Mouse (Mus musculus): ENCODE measurements at regions not wholly inside any gene's neighbourhood (a gene's known extent, or its start where the extent isn't known, plus 50 kb on each side); places are given as distances from the start of the nearest gene placed in this dataset.
A peak's percentile ranks its signal among the peaks of the same experiment; 100 is the strongest.
"Not testable (repeated sequence)": the region's sequence is repeated elsewhere in the genome, so short reads cannot be mapped to it uniquely, and the experiment has no call there.

DNA sequence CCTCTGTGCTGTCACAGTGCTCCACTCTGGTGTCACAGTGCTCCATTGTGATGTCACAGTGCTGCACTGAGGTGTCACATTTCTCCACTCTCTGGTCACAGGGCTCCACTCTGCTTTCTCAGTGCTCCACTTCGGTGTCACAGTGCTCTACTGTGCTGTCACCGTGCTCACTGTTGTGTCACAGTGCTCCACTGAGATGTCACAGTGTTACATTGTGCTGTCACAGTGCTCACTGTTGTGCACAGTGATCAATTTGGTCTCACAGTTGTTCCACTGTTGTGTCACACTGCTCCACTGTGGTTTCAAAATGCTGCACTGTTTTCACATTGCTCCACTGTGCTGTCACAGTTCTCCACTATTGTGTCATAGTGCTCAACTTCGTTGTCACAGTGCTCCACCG lies 87.4 kb upstream of the Scaf8 start:
- Histone ChIP-seq H3K36me3 (ENCODE audit: control insufficient read depth, insufficient read depth, low read length, poor library complexity, severe bottlenecking) (no peaks in the 10 kb centered on the region), H3K4me1 (ENCODE audit: control insufficient read depth in 2 of 2, insufficient read depth in 2 of 2, low read length in 2 of 2, poor library complexity in 1 of 2) (no peaks in the 10 kb centered on the region), H3K27ac (ENCODE audit: insufficient read depth, low read depth, low read length, poor library complexity, severe bottlenecking) (no peak overlapping the region), H3K9me3 (ENCODE audit: control insufficient read depth, insufficient read depth, low read depth, low read length) (no peaks in the 10 kb centered on the region), H3K4me3 (ENCODE audit: insufficient read depth in 1 of 2, low read depth in 1 of 2, low read length in 2 of 2, poor library complexity in 1 of 2, severe bottlenecking in 1 of 2) (no peak overlapping the region), H3K9ac (ENCODE audit: insufficient read depth, low read depth, low read length, poor library complexity, severe bottlenecking) (no peak overlapping the region)
- DNase-seq (ENCODE audit: low read depth, low spot score), result no peak
- TF ChIP-seq HCFC1 (IDR thresholded peaks at IDR 0.05; ENCODE audit: borderline replicate concordance, insufficient read depth, low read length) (no peak), ZNF384 (IDR thresholded peaks at IDR 0.05; ENCODE audit: low read depth, low read length) (no peak), MAFK (IDR thresholded peaks at IDR 0.05; ENCODE audit: insufficient read depth, low read depth, low read length) (no peak), ZC3H11A (IDR thresholded peaks at IDR 0.05; ENCODE audit: borderline replicate concordance, low read depth, low read length) (no peak), CHD2 (IDR thresholded peaks at IDR 0.05; ENCODE audit: low read depth, low read length) (no peak)
- in situ Hi-C loops (cut with MboI; ENCODE audit: low sequenced_read_pairs in 2 of 2, unreplicated experiment in 2 of 2), result no loop called here

DNA sequence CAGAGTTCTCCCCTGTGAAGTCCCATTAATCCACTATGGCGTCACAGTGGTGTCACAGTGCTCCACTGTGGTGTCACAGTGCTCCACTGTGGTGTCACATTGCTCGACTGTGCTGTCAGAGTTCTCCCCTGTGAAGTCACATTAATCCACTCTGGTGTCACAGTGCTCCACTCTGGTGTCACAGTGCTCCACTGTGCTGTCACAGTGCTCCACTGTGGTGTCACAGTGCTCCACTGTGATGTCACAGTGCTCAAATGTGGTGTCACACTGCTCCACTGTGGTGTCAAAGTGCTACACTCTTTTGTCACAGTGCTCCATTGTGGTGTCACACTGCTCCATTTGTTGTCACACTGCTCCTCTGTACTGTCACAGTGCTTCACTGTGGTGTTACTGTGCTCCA lies 85.0 kb upstream of the Scaf8 start:
- in situ Hi-C loops (cut with MboI; ENCODE audit: low sequenced_read_pairs in 2 of 2, unreplicated experiment in 2 of 2); H3K4me1 ChIP-seq (ENCODE audit: control insufficient read depth in 2 of 2, insufficient read depth in 2 of 2, low read length in 2 of 2, poor library complexity in 1 of 2); DNase-seq (ENCODE audit: low read depth, low spot score); H3K4me3 ChIP-seq (ENCODE audit: insufficient read depth in 1 of 2, low read depth in 1 of 2, low read length in 2 of 2, poor library complexity in 1 of 2, severe bottlenecking in 1 of 2); H3K27ac ChIP-seq (ENCODE audit: insufficient read depth, low read depth, low read length, poor library complexity, severe bottlenecking); H3K36me3 ChIP-seq (ENCODE audit: control insufficient read depth, insufficient read depth, low read length, poor library complexity, severe bottlenecking); H3K9me3 ChIP-seq (ENCODE audit: control insufficient read depth, insufficient read depth, low read depth, low read length); H3K9ac ChIP-seq (ENCODE audit: insufficient read depth, low read depth, low read length, poor library complexity, severe bottlenecking): not testable (repeated sequence)

DNA sequence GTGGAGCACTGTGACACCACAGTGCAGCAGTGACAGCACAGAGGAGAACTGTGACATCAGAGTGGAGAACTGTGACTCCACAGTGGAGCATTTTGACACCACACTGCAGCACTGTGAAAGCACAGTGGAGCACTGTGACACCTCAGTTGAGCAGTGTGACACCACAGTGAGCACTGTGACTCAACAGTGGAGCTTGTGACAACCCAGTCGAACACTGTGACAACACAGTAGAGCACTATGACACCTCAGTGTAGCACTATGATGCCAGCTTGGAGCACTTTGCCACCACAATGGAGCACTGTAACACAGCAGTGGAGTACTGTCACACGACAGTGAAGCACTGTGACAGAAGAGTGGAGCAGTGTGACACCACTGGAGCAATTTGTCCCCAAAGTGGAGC lies 79.7 kb upstream of the Scaf8 start:
- in situ Hi-C loops (cut with MboI; ENCODE audit: low sequenced_read_pairs in 2 of 2, unreplicated experiment in 2 of 2), result no loop called here
- no peak for DNase-seq (ENCODE audit: low read depth, low spot score)
- H3K9me3 ChIP-seq (ENCODE audit: control insufficient read depth, insufficient read depth, low read depth, low read length), result no peaks in the 10 kb centered on the region

DNA sequence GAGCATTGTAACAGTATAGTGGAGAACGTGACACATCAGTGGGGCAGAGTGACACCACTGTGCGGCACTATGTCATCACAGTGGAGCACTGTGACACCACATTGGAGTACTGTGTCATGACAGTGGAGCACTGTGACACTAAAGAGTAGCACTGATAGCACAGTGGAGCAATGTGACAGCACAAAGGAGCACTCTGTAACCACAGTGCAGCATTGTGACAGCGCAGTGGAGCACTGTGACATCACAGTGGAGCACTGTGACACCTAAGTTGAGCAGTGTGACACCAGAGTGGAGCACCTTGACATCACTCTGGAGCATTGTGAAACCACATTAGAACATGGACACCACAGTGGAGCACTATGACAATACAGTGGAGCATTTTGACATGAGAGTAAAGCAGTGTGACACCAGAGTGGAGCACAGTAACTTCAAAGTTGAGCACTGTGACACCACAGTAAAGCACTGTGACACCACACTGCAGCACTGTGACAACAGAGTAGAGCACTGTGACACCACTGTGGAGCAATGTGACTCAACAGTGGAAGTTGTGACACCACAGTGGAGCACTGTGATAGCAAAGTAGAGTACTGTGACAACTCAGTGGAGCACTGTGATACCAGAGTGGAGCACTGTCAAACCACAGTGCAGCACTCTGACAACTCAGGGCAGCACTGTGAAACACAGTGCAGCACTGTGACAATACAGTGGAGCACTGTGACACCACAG lies 77.5 kb upstream of the Scaf8 start:
- in situ Hi-C loops (cut with MboI; ENCODE audit: low sequenced_read_pairs in 2 of 2, unreplicated experiment in 2 of 2), result no loop called here
- Histone ChIP-seq H3K9me3 (ENCODE audit: control insufficient read depth, insufficient read depth, low read depth, low read length) (no peaks in the 10 kb centered on the region), H3K27ac (ENCODE audit: insufficient read depth, low read depth, low read length, poor library complexity, severe bottlenecking) (no peak overlapping the region), H3K4me3 (ENCODE audit: insufficient read depth in 1 of 2, low read depth in 1 of 2, low read length in 2 of 2, poor library complexity in 1 of 2, severe bottlenecking in 1 of 2) (no peak overlapping the region), H3K36me3 (ENCODE audit: control insufficient read depth, insufficient read depth, low read length, poor library complexity, severe bottlenecking) (no peaks in the 10 kb centered on the region), H3K9ac (ENCODE audit: insufficient read depth, low read depth, low read length, poor library complexity, severe bottlenecking) (no peak overlapping the region), H3K4me1 (ENCODE audit: control insufficient read depth in 2 of 2, insufficient read depth in 2 of 2, low read length in 2 of 2, poor library complexity in 1 of 2) (no peaks in the 10 kb centered on the region)
- TF ChIP-seq ZC3H11A (IDR thresholded peaks at IDR 0.05; ENCODE audit: borderline replicate concordance, low read depth, low read length) (no peak), HCFC1 (IDR thresholded peaks at IDR 0.05; ENCODE audit: borderline replicate concordance, insufficient read depth, low read length) (no peak), ZNF384 (IDR thresholded peaks at IDR 0.05; ENCODE audit: low read depth, low read length) (no peak), CHD2 (IDR thresholded peaks at IDR 0.05; ENCODE audit: low read depth, low read length) (no peak), MAFK (IDR thresholded peaks at IDR 0.05; ENCODE audit: insufficient read depth, low read depth, low read length) (no peak)
- no peak for DNase-seq (ENCODE audit: low read depth, low spot score)

More for the DNA sequence above, 79.7 kb upstream of the Scaf8 start:
- Histone ChIP-seq H3K9ac (ENCODE audit: insufficient read depth, low read depth, low read length, poor library complexity, severe bottlenecking) (no peak overlapping the region), H3K36me3 (ENCODE audit: control insufficient read depth, insufficient read depth, low read length, poor library complexity, severe bottlenecking) (no peaks in the 10 kb centered on the region), H3K27ac (ENCODE audit: insufficient read depth, low read depth, low read length, poor library complexity, severe bottlenecking) (no peak overlapping the region), H3K4me1 (ENCODE audit: control insufficient read depth in 2 of 2, insufficient read depth in 2 of 2, low read length in 2 of 2, poor library complexity in 1 of 2) (no peaks in the 10 kb centered on the region), H3K4me3 (ENCODE audit: insufficient read depth in 1 of 2, low read depth in 1 of 2, low read length in 2 of 2, poor library complexity in 1 of 2, severe bottlenecking in 1 of 2) (no peak overlapping the region)
- TF ChIP-seq MAFK (IDR thresholded peaks at IDR 0.05; ENCODE audit: insufficient read depth, low read depth, low read length) (no peak), HCFC1 (IDR thresholded peaks at IDR 0.05; ENCODE audit: borderline replicate concordance, insufficient read depth, low read length) (no peak), ZC3H11A (IDR thresholded peaks at IDR 0.05; ENCODE audit: borderline replicate concordance, low read depth, low read length) (no peak), CHD2 (IDR thresholded peaks at IDR 0.05; ENCODE audit: low read depth, low read length) (no peak), ZNF384 (IDR thresholded peaks at IDR 0.05; ENCODE audit: low read depth, low read length) (no peak)

DNA sequence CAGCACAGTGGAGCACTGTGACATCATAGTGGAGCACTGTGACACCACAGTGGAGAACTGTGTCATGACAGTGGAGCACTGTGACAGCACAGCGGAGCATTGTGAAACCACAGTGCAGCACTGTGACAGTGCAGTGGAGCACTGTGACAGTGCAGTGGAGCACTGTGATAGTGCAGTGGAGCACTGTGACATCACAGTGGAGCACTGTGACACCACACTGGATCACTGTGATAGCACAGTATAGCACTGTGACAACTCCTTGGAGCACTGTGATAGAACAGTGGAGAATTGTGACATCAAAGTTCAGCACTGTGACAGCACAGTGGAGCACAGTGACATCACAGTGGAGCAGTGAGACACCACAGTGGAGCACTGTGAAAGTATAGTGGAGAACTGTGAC lies 76.7 kb upstream of the Scaf8 start:
- H3K9ac ChIP-seq (ENCODE audit: insufficient read depth, low read depth, low read length, poor library complexity, severe bottlenecking), result no peak overlapping the region
- H3K27ac ChIP-seq (ENCODE audit: insufficient read depth, low read depth, low read length, poor library complexity, severe bottlenecking), result peak overlapping the region; percentile 11; the same call in 1 of the 2 replicates
- H3K4me3 ChIP-seq (ENCODE audit: insufficient read depth in 1 of 2, low read depth in 1 of 2, low read length in 2 of 2, poor library complexity in 1 of 2, severe bottlenecking in 1 of 2), result no peak overlapping the region
- no peaks in the 10 kb centered on the region for H3K9me3 ChIP-seq (ENCODE audit: control insufficient read depth, insufficient read depth, low read depth, low read length)
- no peaks in the 10 kb centered on the region for H3K36me3 ChIP-seq (ENCODE audit: control insufficient read depth, insufficient read depth, low read length, poor library complexity, severe bottlenecking)
- in situ Hi-C loops (cut with MboI; ENCODE audit: low sequenced_read_pairs in 2 of 2, unreplicated experiment in 2 of 2), result no loop called here
- TF ChIP-seq MAFK (IDR thresholded peaks at IDR 0.05; ENCODE audit: insufficient read depth, low read depth, low read length) (no peak), ZC3H11A (IDR thresholded peaks at IDR 0.05; ENCODE audit: borderline replicate concordance, low read depth, low read length) (no peak), HCFC1 (IDR thresholded peaks at IDR 0.05; ENCODE audit: borderline replicate concordance, insufficient read depth, low read length) (no peak), ZNF384 (IDR thresholded peaks at IDR 0.05; ENCODE audit: low read depth, low read length) (no peak), CHD2 (IDR thresholded peaks at IDR 0.05; ENCODE audit: low read depth, low read length) (no peak)
- H3K4me1 ChIP-seq (ENCODE audit: control insufficient read depth in 2 of 2, insufficient read depth in 2 of 2, low read length in 2 of 2, poor library complexity in 1 of 2), result no peaks in the 10 kb centered on the region
- no peak for DNase-seq (ENCODE audit: low read depth, low spot score)

DNA sequence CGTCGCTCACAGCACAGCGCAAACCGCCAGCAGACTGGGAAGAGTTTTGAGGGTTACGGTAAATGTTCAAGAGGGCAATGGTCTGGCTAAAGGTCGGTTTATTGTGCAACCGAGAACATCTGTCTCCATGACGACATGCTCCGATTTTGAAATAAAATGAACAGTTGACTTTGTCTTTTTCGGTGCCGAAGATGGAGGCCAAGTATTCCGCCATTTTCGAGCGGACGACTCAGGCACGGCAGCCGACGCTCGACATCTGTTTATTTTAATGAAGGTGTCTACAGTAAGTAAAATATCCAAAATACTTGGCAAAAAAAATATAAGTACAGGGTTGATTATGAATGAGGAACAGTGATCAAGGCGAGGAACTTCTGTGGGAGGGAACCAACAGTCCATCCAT lies 70.3 kb upstream of the Scaf8 start:
- in situ Hi-C loops (cut with MboI; ENCODE audit: low sequenced_read_pairs in 2 of 2, unreplicated experiment in 2 of 2); H3K9ac ChIP-seq (ENCODE audit: insufficient read depth, low read depth, low read length, poor library complexity, severe bottlenecking); H3K9me3 ChIP-seq (ENCODE audit: control insufficient read depth, insufficient read depth, low read depth, low read length); H3K36me3 ChIP-seq (ENCODE audit: control insufficient read depth, insufficient read depth, low read length, poor library complexity, severe bottlenecking); H3K27ac ChIP-seq (ENCODE audit: insufficient read depth, low read depth, low read length, poor library complexity, severe bottlenecking); H3K4me3 ChIP-seq (ENCODE audit: insufficient read depth in 1 of 2, low read depth in 1 of 2, low read length in 2 of 2, poor library complexity in 1 of 2, severe bottlenecking in 1 of 2); H3K4me1 ChIP-seq (ENCODE audit: control insufficient read depth in 2 of 2, insufficient read depth in 2 of 2, low read length in 2 of 2, poor library complexity in 1 of 2); DNase-seq (ENCODE audit: low read depth, low spot score): not testable (repeated sequence)

DNA sequence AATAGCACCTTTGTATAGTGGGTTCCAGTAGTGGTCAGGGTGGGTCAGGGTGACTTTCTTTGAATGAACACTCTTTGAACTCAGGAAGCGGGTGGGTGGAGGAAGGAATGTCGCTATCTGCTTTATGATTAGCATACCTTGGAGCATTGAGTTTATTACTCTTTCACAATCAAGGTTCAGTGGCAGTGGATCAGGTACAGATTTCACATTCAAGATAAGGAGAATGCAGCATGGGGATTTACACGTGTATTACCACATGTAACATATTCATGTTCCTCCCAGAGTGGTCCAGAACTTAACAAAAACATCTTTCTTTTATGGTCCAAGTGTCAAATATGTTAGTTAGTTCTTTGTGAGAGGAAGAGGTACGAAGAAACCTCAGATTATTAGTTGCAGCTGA lies 60.9 kb upstream of the Scaf8 start:
- H3K9ac ChIP-seq (ENCODE audit: insufficient read depth, low read depth, low read length, poor library complexity, severe bottlenecking); H3K4me1 ChIP-seq (ENCODE audit: control insufficient read depth in 2 of 2, insufficient read depth in 2 of 2, low read length in 2 of 2, poor library complexity in 1 of 2); H3K36me3 ChIP-seq (ENCODE audit: control insufficient read depth, insufficient read depth, low read length, poor library complexity, severe bottlenecking); H3K4me3 ChIP-seq (ENCODE audit: insufficient read depth in 1 of 2, low read depth in 1 of 2, low read length in 2 of 2, poor library complexity in 1 of 2, severe bottlenecking in 1 of 2); H3K9me3 ChIP-seq (ENCODE audit: control insufficient read depth, insufficient read depth, low read depth, low read length); in situ Hi-C loops (cut with MboI; ENCODE audit: low sequenced_read_pairs in 2 of 2, unreplicated experiment in 2 of 2); DNase-seq (ENCODE audit: low read depth, low spot score): not testable (repeated sequence)
- H3K27ac ChIP-seq (ENCODE audit: insufficient read depth, low read depth, low read length, poor library complexity, severe bottlenecking), result peak overlapping the region; percentile 53; the same call in 1 of the 2 replicates
